Mouse (Mus musculus) heart, postnatal 4 days (tissue): ENCODE data around the gene Cdh22. TPM values are rescaled to one million over a fixed set of nuclear protein-coding genes. Genes with fewer than 3 reads are reported as not detected.

ENCODE experiments used
- DNase-seq: peaks from one replicate; pipeline ENCODE4 v3.0.0; 2021
- total RNA-seq, 2 experiments: library from RNA; stranded (reverse); gene quantifications; 2 replicates each; pipeline ENCODE4 v1.2.3; 2021

The Cdh22 gene
- total RNA-seq, 2 experiments from 2014 or later = 0.24 to 0.27 TPM

GRCm38 (mm10) chr2:165078605-165079004 lies 156.0 kb downstream of the Cdh22 start:
- DNase-seq = peak; percentile 29

- DNase-seq = no peak
These were observed 156.6 kb downstream of the Cdh22 start for GRCm38 (mm10) chr2:165078045-165078444.

- no peak for DNase-seq
These were observed 157.6 kb downstream of the Cdh22 start for GRCm38 (mm10) chr2:165077055-165077454.

GRCm38 (mm10) chr2:165074937-165075336 lies 159.7 kb downstream of the Cdh22 start:
- DNase-seq = peak; percentile 86

- peak; percentile 54 for DNase-seq
These were observed 160.4 kb downstream of the Cdh22 start for GRCm38 (mm10) chr2:165074081-165074884.

- no peak for DNase-seq
These were observed 161.3 kb downstream of the Cdh22 start for GRCm38 (mm10) chr2:165073381-165073781.

GRCm38 (mm10) chr2:165070096-165070816 lies 164.4 kb downstream of the Cdh22 start:
- DNase-seq = peak; percentile 80

GRCm38 (mm10) chr2:165068806-165069205 lies 165.8 kb downstream of the Cdh22 start:
- DNase-seq = no peak

- DNase-seq = no peak
These were observed 170.2 kb downstream of the Cdh22 start for GRCm38 (mm10) chr2:165064489-165064888.

- peak; percentile 28 for DNase-seq
These were observed 172.8 kb downstream of the Cdh22 start for GRCm38 (mm10) chr2:165061638-165062433.

Other genes with a start within 250 kb of the Cdh22 start
- gene Ncoa5, start 200.0 kb downstream of the Cdh22 start, total RNA-seq = 10 to 100 TPM; 29.1 to 30.2 TPM
- 1 to 10 TPM; 4.9 to 5.3 TPM for gene Cd40, start 179.2 kb downstream of the Cdh22 start, total RNA-seq
- gene 1700025C18Rik, start 144.1 kb downstream of the Cdh22 start, total RNA-seq = not detected
- gene Slc35c2, start 53.0 kb upstream of the Cdh22 start, total RNA-seq = 10 to 100 TPM; 18.9 to 20.6 TPM
- gene Elmo2, start 91.6 kb upstream of the Cdh22 start, total RNA-seq = 10 to 100 TPM; 29.5 to 35.5 TPM
- not detected for gene Zfp663, start 133.9 kb upstream of the Cdh22 start, total RNA-seq
- gene Zfp334, start 153.4 kb upstream of the Cdh22 start, total RNA-seq = 1 to 10 TPM; 4.0 to 4.6 TPM
- not detected for gene Ocstamp, start 165.6 kb upstream of the Cdh22 start, total RNA-seq
- under 1 TPM in 1 of 2 experiments, not detected in 1; 0.10 TPM for gene Slc13a3, start 238.4 kb upstream of the Cdh22 start, total RNA-seq